Mouse (Mus musculus) bone marrow, adult 2 months (tissue): ENCODE measurements around the gene Tbccd1. TPM values are rescaled to one million over a fixed set of nuclear protein-coding genes. Genes with fewer than 3 reads are reported as not detected.

Source experiments
- H3K27ac ChIP-seq: fragments of 200-500 bp; 2 replicates; pipeline ENCODE4 v1.5.1; 2012; ENCODE audit warnings: low read depth, mild to moderate bottlenecking, control low read depth, inconsistent platforms, low read length; ENCODE audit not compliant: control insufficient read depth, poor library complexity, insufficient read depth
- H3K4me1 ChIP-seq: fragments of 200-500 bp; 2 replicates; pipeline ENCODE4 v1.6.1; 2011; ENCODE audit warnings: low read length; ENCODE audit not compliant: control insufficient read depth, insufficient read depth
- H3K4me3 ChIP-seq: fragments of 200-500 bp; replicated peaks from 2 replicates; pipeline ENCODE3; 2011; ENCODE audit warnings: mild to moderate bottlenecking, low read depth, low read length, control low read depth; ENCODE audit not compliant: control insufficient read depth
- CTCF ChIP-seq: fragments of 200-500 bp; IDR thresholded peaks from 2 replicates; pipeline ENCODE4 v1.5.1; 2011; ENCODE audit warnings: low read length, control low read depth; ENCODE audit not compliant: control insufficient read depth, insufficient read depth
- POLR2A ChIP-seq: fragments of 200-500 bp; IDR thresholded peaks from 2 replicates; pipeline ENCODE4 v1.6.1; 2011; ENCODE audit warnings: low read depth, mild to moderate bottlenecking, control low read depth, low read length, borderline replicate concordance; ENCODE audit not compliant: control insufficient read depth
- WGBS: fragments of 180-500 bp; shearing (Covaris S2); methylation state at CpG from one replicate; pipeline ENCODE4 v1.1.7; 2018; 5-methylcytosine and 5-hydroxymethylcytosine counted together
- polyA plus RNA-seq: library from polyadenylated mRNA; stranded (reverse); fragments of >200 nt; gene quantifications from 2 replicates; pipeline ENCODE4 v1.2.4, GENCODE M21; 2011; ENCODE audit warnings: low replicate concordance; ENCODE audit not compliant: missing spikeins, insufficient read depth, insufficient read length

The Tbccd1 gene
- polyA plus RNA-seq, 1 experiment, result 15.6 TPM

GRCm38 (mm10) chr16:22802786-22803185 is 54.7 kb downstream of the Tbccd1 start:
- H3K4me1 ChIP-seq, result no peaks in the 10 kb centered on the region; the same call in 1 of the 2 replicates
- 84% methylated on average over 7 of the region's 7 CpGs for WGBS
- TF ChIP-seq CTCF (no peak), POLR2A (no peak)
- no peak overlapping the region for H3K27ac ChIP-seq
- no peak overlapping the region for H3K4me3 ChIP-seq

DNA sequence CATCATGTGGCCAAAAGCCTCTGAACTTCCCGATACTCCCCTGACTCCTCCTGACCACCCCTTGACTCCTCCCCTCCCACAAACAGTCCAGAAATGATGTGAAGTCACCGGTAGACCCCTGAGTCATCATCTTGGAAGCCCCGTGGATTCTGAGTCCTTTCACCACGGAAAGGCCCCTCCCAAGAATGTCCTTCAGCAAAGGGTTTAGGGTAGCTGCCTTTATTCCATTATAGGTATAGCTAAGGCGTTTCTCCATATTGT is 56.7 kb downstream of the Tbccd1 start:
- WGBS, result 45% methylated on average over 5 of the region's 5 CpGs
- TF ChIP-seq POLR2A (no peak), CTCF (no peak)
- Histone ChIP-seq H3K4me3 (no peak overlapping the region), H3K27ac (no peak overlapping the region), H3K4me1 (no peaks in the 10 kb centered on the region; the same call in 1 of the 2 replicates)

DNA sequence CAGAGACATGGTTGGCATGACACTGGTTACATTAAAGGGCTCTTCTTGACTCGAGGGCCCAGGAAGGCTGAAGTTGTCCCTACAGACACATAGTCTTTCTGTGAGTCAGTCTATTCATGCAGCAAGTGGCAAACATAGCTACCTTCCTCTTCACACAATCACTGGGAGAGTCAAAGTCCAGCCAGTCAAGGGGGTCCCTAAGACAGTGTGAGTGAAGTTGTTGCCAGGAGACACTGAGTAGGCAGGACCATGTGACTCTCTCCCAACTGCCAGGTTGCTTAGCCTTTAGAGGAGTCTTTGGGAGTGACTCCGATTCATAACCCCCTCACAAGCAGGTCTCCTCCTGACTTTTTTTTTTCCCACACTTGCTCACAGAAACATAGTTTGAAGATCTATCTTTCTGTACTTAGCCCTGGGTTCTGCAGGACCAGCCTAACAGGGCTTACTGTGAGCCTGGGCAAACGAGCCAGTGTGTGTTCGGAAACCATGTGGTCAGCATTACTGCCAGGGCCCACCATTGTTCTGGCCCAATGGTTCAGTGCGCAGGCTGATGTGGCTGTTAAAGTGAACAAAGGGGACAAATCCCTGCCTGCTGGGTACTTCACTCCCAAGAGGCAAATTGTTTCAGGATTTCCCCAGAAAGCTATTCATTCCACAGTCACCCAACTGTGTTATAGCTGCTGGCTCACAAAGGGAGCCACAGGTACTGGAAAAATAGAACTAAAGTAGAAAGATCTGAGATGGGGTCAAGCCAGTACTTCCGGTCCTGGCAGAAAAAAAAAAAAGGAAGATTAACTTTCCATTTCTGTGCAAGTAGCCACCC is 57.2 kb downstream of the Tbccd1 start:
- H3K4me3 ChIP-seq, result no peak overlapping the region
- 71% methylated on average over 6 of the region's 6 CpGs for WGBS
- H3K4me1 ChIP-seq, result no peaks in the 10 kb centered on the region; the same call in 1 of the 2 replicates
- H3K27ac ChIP-seq, result no peak overlapping the region
- TF ChIP-seq CTCF (no peak), POLR2A (no peak)

GRCm38 (mm10) chr16:22798520-22798919 is 58.9 kb downstream of the Tbccd1 start:
- TF ChIP-seq POLR2A, result no peak
- TF ChIP-seq CTCF, result no peak
- Histone ChIP-seq H3K4me1 (no peaks in the 10 kb centered on the region; the same call in 1 of the 2 replicates), H3K4me3 (no peak overlapping the region), H3K27ac (no peak overlapping the region; the same call in 1 of the 2 replicates)
- 17% methylated on average over 3 of the region's 3 CpGs for WGBS

GRCm38 (mm10) chr16:22797521-22797920 is 59.9 kb downstream of the Tbccd1 start:
- WGBS, result 68% methylated on average over 5 of the region's 5 CpGs
- H3K4me3 ChIP-seq, result no peak overlapping the region
- H3K27ac ChIP-seq, result no peak overlapping the region
- TF ChIP-seq CTCF (no peak), POLR2A (no peak)
- H3K4me1 ChIP-seq, result no peaks in the 10 kb centered on the region; the same call in 1 of the 2 replicates

GRCm38 (mm10) chr16:22795497-22795896 is 62.0 kb downstream of the Tbccd1 start:
- WGBS, result 89% methylated on average over 3 of the region's 3 CpGs
- TF ChIP-seq CTCF, result 0 out of 2 replicates have a peak, but pooled peaks have one; percentile 9
- no peak for TF ChIP-seq POLR2A
- Histone ChIP-seq H3K27ac (no peak overlapping the region), H3K4me1 (no peaks in the 10 kb centered on the region; the same call in 1 of the 2 replicates), H3K4me3 (no peak overlapping the region)

GRCm38 (mm10) chr16:22791235-22791634 is 66.2 kb downstream of the Tbccd1 start:
- TF ChIP-seq POLR2A, result no peak
- TF ChIP-seq CTCF, result no peak
- Histone ChIP-seq H3K27ac (no peak overlapping the region), H3K4me3 (no peak overlapping the region), H3K4me1 (no peaks in the 10 kb centered on the region)
- 59% methylated on average over 2 of the region's 2 CpGs for WGBS

DNA sequence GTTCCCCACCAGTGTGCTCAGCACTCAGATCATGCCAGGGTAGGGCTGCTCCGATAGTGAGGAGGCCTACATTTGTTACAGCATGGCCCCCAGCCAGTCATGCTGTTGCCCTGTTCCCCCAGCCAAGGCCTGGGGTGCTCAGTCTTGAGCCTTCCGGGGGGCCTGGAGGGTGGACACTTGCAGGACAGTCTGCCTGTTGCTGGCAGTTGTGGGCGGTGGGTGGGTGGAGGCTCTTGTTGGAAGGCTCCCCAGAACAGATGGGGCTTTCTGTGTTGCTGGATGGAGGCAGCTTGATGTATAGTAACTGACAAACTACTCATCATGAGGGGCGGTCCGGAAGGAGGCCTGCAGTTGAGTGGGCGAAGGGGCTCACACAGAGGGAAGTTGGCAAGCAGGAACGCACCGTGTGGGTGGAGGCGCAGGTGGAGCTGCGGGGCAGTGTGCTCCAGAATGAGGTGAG is 67.5 kb downstream of the Tbccd1 start:
- no peak overlapping the region for H3K27ac ChIP-seq
- TF ChIP-seq POLR2A, result no peak
- no peak for TF ChIP-seq CTCF
- no peaks in the 10 kb centered on the region for H3K4me1 ChIP-seq
- H3K4me3 ChIP-seq, result no peak overlapping the region
- WGBS, result 35% methylated on average over 10 of the region's 10 CpGs

- Histone ChIP-seq H3K27ac (no peak overlapping the region), H3K4me1 (no peaks in the 10 kb centered on the region), H3K4me3 (no peak overlapping the region)
- TF ChIP-seq POLR2A (no peak), CTCF (no peak)
- WGBS, result 77% methylated on average over 5 of the region's 5 CpGs
These were observed 74.8 kb downstream of the Tbccd1 start for GRCm38 (mm10) chr16:22782686-22783085.
